Mouse (Mus musculus) heart, embryonic 13.5 days (tissue): ENCODE measurements at regions not wholly inside any gene's neighbourhood (a gene's known extent, or its start where the extent isn't known, plus 50 kb on each side); places are given as distances from the start of the nearest gene placed in this dataset.

Experiments
- ATAC-seq: fragments of 200-750 bp; cut with Nextera tagmentation; 2 replicates; pipeline ENCODE4 v1.8.0; 2017; ENCODE audit warnings: moderate TSS enrichment; ENCODE audit not compliant: insufficient number of reproducible peaks, low FRiP score, low TSS enrichment; ENCODE audit errors: extremely low read depth
- H3K27ac ChIP-seq: fragments of 300-500 bp; sonication (generic); replicated peaks from 2 replicates; pipeline ENCODE4 v1.5.1; 2015; ENCODE audit warnings: moderate library complexity, mild to moderate bottlenecking, inconsistent platforms
- H3K27me3 ChIP-seq: fragments of 300-500 bp; sonication (generic); replicated peaks from 2 replicates; pipeline ENCODE4 v1.6.1; 2015; ENCODE audit warnings: mild to moderate bottlenecking, inconsistent platforms
- H3K36me3 ChIP-seq: fragments of 300-500 bp; sonication (generic); 2 replicates; pipeline ENCODE4 v1.6.1; 2015; ENCODE audit warnings: mild to moderate bottlenecking, inconsistent platforms
- H3K4me1 ChIP-seq: fragments of 300-500 bp; sonication (generic); 2 replicates; pipeline ENCODE4 v1.6.1; 2015; ENCODE audit warnings: inconsistent platforms
- H3K4me2 ChIP-seq: fragments of 300-500 bp; sonication (generic); 2 replicates; pipeline ENCODE4 v1.6.1; 2015; ENCODE audit warnings: inconsistent platforms, mild to moderate bottlenecking, moderate library complexity
- H3K4me3 ChIP-seq: fragments of 300-500 bp; sonication (generic); 2 replicates; pipeline ENCODE4 v1.5.1; 2015; ENCODE audit warnings: moderate library complexity, mild to moderate bottlenecking, inconsistent platforms
- H3K9ac ChIP-seq: fragments of 300-500 bp; sonication (generic); 2 replicates; pipeline ENCODE4 v1.6.1; 2015; ENCODE audit warnings: inconsistent platforms, mild to moderate bottlenecking, moderate library complexity
- H3K9me3 ChIP-seq: fragments of 300-500 bp; sonication (generic); 2 replicates; pipeline ENCODE4 v1.6.1; 2016; ENCODE audit warnings: inconsistent platforms
- WGBS: fragments of 180-500 bp; shearing (Covaris S2); methylation state at CpG from one replicate; pipeline ENCODE4 v1.1.7; 2015; ENCODE audit warnings: mixed read lengths; 5-methylcytosine and 5-hydroxymethylcytosine counted together

DNA sequence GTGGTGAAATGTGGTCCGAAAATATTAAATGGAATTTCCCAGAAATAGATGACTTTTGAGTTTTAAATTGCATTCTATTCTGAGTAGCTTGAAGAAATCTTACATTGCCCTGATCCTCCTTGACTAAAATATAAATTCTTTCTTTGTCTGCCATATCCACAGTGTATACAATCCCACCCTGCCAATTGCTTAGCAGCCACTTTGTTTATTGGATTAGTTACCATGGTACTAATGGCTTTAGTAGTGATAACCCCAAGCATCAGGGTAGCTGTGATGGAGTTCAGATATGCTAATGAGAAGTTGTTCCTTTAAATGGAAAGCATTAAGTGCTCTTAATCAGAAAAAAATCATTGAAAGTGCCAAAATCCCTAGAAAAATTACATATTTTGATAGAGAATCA is 277.4 kb upstream of the Pitrm1 start:
- Histone ChIP-seq H3K36me3 (no peaks in the 10 kb centered on the region), H3K9ac (no peak overlapping the region), H3K9me3 (peaks cover 3% of the 10 kb centered on the region; the same call in 1 of the 2 replicates), H3K27me3 (no peaks in the 10 kb centered on the region), H3K4me2 (no peak overlapping the region), H3K4me1 (no peaks in the 10 kb centered on the region), H3K4me3 (no peak overlapping the region), H3K27ac (no peak overlapping the region)
- no peak for ATAC-seq
- WGBS, result 85% methylated on average over 1 of the region's 1 CpGs

DNA sequence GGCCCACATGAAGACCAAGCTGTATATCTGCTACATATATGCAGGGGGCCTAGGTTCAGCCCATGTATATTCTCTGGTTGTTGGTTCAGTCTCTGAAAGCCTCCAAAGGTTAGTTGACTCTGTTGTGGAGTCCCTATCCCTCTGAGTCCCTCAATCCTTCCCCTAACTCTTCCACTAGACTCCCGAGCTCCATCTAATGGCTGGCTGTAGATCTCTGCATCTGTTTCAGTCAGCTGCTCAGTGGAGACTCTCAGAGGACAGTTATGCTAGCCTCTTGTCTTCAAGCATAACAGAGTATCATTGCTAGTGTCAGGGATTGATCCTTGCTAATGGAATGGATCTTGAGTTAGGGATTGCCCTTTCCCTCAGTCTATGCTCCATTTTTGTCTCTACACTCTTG is 275.0 kb upstream of the Pitrm1 start:
- 67% methylated on average over 1 of the region's 1 CpGs for WGBS
- no peaks in the 10 kb centered on the region for H3K27me3 ChIP-seq
- H3K9ac ChIP-seq, result no peak overlapping the region
- H3K27ac ChIP-seq, result no peak overlapping the region
- ATAC-seq, result no peak
- peaks cover 3% of the 10 kb centered on the region; the same call in 1 of the 2 replicates for H3K9me3 ChIP-seq
- no peaks in the 10 kb centered on the region for H3K36me3 ChIP-seq
- no peak overlapping the region for H3K4me2 ChIP-seq
- no peaks in the 10 kb centered on the region for H3K4me1 ChIP-seq
- H3K4me3 ChIP-seq, result no peak overlapping the region

DNA sequence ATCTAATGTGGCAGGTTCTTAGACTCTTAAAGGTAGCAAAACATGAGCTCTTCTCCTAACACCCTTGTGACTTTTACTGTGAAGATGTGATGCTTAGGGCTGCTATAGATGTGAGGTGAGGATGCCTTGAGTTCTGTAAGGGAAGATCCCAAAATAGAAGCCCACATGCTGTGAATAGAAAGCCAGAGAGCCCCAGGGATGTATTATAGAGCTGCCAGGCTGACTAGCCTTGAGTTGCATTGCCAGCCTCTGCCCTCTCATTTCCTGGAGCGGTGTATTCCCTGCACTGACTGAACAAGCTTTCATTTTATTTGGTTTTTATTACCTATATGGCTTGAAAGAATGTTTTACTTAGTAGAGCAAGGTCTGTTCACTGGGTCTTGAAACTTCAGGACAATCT is 267.9 kb upstream of the Pitrm1 start:
- Histone ChIP-seq H3K27ac (no peak overlapping the region), H3K9me3 (no peaks in the 10 kb centered on the region), H3K36me3 (no peaks in the 10 kb centered on the region), H3K9ac (no peak overlapping the region), H3K27me3 (no peaks in the 10 kb centered on the region), H3K4me1 (no peaks in the 10 kb centered on the region), H3K4me3 (no peak overlapping the region), H3K4me2 (no peak overlapping the region)
- WGBS, result 86% methylated on average over 1 of the region's 1 CpGs
- no peak for ATAC-seq

DNA sequence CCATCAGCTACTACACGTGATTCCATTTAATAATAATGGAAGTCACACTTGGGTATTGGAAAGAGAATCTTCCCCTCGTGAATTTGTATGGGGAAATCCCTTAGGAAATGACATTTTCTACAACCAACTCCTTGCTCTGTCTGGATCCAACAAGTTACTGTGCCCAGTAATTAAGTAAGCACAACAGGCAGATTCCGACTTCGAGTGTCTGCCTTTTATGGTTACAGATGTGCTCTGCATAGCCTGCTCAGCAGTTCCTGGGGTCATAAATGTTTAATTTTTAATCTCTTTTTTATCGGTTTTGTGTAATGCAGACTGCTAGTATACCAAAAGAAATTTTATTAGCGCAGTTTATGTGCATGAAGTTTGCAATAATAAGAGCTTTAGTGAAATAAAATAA is 259.8 kb upstream of the Pitrm1 start:
- no peaks in the 10 kb centered on the region for H3K36me3 ChIP-seq
- WGBS, result 76% methylated on average over 6 of the region's 6 CpGs
- H3K27me3 ChIP-seq, result no peaks in the 10 kb centered on the region
- no peaks in the 10 kb centered on the region for H3K9me3 ChIP-seq
- H3K4me2 ChIP-seq, result no peak overlapping the region
- ATAC-seq, result no peak
- H3K4me3 ChIP-seq, result no peak overlapping the region
- H3K4me1 ChIP-seq, result no peaks in the 10 kb centered on the region
- H3K27ac ChIP-seq, result no peak overlapping the region
- H3K9ac ChIP-seq, result no peak overlapping the region

DNA sequence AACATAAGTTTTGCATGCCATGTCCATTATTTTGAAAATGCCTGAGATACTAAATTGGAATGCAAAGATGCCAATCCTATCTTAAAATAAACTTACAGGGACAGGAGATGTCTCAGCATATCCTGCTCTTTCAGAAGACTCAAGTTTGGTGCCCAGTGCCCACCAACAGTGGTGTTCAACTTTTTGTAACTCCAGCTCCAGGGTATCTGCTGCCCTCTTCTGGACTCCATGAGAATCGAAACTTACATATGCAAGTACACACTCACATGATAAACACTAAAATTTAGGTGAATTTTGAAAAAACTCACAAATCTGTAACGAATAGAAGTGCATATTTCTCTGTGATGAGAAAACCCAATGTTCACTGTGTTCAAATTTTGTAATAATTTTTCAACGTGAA is 255.9 kb upstream of the Pitrm1 start:
- WGBS, result 43% methylated on average over 3 of the region's 3 CpGs
- Histone ChIP-seq H3K9ac (no peak overlapping the region), H3K4me2 (no peak overlapping the region), H3K4me3 (no peak overlapping the region), H3K4me1 (no peaks in the 10 kb centered on the region), H3K27me3 (no peaks in the 10 kb centered on the region), H3K9me3 (no peaks in the 10 kb centered on the region), H3K36me3 (no peaks in the 10 kb centered on the region), H3K27ac (no peak overlapping the region)
- no peak for ATAC-seq

DNA sequence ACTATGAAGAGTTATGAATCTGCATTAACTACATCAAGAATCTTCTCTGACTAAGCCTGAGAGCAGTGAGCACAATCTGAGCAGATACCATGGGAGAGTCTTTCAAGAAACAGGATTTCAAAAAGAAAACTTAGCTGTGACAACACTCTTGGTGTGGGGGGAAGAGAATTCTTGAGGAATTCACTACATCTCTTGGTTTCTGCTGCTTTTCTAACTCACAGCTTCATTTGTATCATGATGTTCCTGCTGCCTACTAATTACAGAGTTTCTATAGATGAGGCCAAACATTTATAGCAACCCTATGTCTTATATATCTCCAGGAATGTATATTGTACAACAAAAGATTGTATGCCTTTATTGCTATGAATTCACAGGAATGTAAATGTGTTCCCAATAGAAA is 242.2 kb upstream of the Pitrm1 start:
- Histone ChIP-seq H3K4me3 (no peak overlapping the region), H3K27me3 (no peaks in the 10 kb centered on the region), H3K27ac (no peak overlapping the region), H3K4me2 (no peak overlapping the region), H3K9ac (no peak overlapping the region), H3K9me3 (no peaks in the 10 kb centered on the region), H3K36me3 (no peaks in the 10 kb centered on the region), H3K4me1 (peaks cover 3% of the 10 kb centered on the region; the same call in 1 of the 2 replicates)
- ATAC-seq, result no peak

DNA sequence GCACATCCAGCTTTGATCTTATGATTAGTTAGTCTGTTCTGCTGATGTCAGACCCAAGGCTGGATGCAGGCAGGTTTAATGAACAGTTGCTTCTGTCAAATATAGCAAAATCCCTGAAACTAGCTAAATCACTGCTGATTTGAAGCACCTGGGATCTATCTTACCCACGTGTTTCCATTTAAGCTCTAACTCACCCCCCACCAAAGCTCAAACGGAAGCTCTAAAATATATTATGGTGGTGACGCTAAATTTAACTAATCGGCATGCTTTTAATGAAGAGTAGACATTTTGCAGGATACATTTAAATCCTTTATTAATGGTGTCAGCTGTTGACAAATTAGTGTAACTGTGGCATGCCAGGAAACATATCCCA is 241.3 kb upstream of the Pitrm1 start:
- WGBS, result 66% methylated on average over 4 of the region's 4 CpGs
- no peaks in the 10 kb centered on the region for H3K36me3 ChIP-seq
- no peak overlapping the region for H3K27ac ChIP-seq
- no peak overlapping the region for H3K9ac ChIP-seq
- peaks cover 3% of the 10 kb centered on the region; the same call in 1 of the 2 replicates for H3K4me1 ChIP-seq
- H3K27me3 ChIP-seq, result no peaks in the 10 kb centered on the region
- H3K4me3 ChIP-seq, result no peak overlapping the region
- no peak overlapping the region for H3K4me2 ChIP-seq
- no peak for ATAC-seq
- H3K9me3 ChIP-seq, result no peaks in the 10 kb centered on the region

DNA sequence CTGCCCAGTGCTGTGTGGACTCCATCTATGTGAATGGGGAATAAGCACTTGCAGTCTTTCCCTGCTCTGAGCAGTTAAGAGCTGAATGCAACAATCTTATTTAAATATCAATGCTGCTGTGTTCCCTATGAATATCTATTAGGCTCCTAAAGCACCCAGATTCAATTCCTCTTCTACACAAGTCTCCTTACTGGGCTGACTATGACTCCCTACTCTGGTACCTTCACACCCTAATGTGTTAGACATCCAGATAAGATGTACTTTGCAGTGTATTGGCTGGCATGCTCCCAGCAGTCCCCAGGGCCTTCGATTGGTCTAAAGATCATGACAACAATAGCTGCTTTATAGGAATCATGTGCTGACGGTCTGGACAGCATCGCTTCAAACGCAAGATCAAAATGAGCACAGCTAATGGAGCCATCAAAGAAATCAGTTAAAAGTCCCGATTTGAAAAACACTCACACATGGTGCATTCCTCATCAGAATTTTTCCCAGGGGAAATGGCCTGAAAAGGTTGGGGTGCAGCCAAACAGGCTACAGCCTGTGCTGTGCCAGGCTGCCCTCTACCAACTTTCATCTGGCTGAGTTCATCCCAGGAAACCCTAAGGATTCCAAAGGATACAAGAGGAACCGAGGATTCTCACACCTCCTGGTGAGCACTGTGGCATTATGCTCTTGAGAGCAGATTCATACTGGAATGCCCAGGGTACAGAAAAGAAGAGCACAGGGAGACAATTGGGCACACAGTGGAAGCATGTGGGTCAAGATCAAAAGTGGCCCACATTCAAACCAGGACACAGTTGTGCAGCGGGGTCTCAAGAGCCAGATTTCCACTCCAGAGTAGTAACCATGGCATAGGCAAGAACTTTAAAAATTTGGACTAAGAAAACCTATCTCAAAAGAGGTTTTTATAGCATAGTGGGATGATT is 240.7 kb upstream of the Pitrm1 start:
- H3K27ac ChIP-seq, result no peak overlapping the region
- 67% methylated on average over 7 of the region's 7 CpGs for WGBS
- no peak for ATAC-seq

DNA sequence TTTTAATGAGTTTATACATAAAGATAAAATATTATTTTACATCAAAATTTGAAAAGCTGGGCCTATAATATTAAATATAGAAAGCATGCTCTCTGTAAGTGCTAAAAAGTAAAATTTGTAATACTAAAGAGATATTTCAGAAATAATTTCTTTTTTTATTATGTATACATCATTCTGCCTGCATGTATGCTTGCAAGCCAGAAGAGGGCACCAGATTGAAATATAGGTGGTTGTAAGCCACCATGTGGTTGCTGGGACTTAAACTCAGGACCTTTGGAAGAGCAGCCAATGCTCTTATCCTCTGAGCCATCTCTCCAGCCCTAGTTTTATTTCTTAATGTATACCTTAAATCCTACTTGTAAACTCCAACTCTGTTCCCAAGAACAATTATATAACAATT is 231.7 kb upstream of the Pitrm1 start:
- Histone ChIP-seq H3K4me1 (no peaks in the 10 kb centered on the region), H3K27ac (no peak overlapping the region), H3K27me3 (no peaks in the 10 kb centered on the region), H3K4me3 (no peak overlapping the region), H3K36me3 (no peaks in the 10 kb centered on the region), H3K9ac (no peak overlapping the region), H3K9me3 (no peaks in the 10 kb centered on the region), H3K4me2 (no peak overlapping the region)
- ATAC-seq, result no peak

More for the DNA sequence above, 240.7 kb upstream of the Pitrm1 start:
- H3K4me2 ChIP-seq, result no peak overlapping the region
- H3K9me3 ChIP-seq, result no peaks in the 10 kb centered on the region
- no peaks in the 10 kb centered on the region for H3K36me3 ChIP-seq
- peaks cover 3% of the 10 kb centered on the region; the same call in 1 of the 2 replicates for H3K4me1 ChIP-seq
- no peaks in the 10 kb centered on the region for H3K27me3 ChIP-seq
- no peak overlapping the region for H3K4me3 ChIP-seq
- no peak overlapping the region for H3K9ac ChIP-seq

DNA sequence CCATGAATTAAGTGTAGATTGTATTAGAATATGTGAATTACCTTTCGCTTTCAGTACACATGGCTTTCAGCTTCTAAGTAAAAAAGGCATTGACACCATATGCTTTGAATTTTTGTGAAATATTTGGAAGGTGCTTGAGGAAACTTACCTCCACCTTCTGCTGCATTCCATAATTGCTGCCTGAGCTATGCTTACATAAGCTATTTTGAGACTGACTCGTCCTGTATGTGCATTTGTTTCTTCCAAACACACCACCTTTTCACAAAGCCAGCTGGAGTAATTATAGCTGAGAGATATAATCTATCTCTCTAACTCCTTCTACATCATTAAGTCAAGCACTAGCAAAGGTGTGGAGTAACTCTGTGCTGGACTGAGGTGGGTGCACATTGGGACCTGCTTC is 224.0 kb upstream of the Pitrm1 start:
- WGBS, result 64% methylated on average over 2 of the region's 2 CpGs

DNA sequence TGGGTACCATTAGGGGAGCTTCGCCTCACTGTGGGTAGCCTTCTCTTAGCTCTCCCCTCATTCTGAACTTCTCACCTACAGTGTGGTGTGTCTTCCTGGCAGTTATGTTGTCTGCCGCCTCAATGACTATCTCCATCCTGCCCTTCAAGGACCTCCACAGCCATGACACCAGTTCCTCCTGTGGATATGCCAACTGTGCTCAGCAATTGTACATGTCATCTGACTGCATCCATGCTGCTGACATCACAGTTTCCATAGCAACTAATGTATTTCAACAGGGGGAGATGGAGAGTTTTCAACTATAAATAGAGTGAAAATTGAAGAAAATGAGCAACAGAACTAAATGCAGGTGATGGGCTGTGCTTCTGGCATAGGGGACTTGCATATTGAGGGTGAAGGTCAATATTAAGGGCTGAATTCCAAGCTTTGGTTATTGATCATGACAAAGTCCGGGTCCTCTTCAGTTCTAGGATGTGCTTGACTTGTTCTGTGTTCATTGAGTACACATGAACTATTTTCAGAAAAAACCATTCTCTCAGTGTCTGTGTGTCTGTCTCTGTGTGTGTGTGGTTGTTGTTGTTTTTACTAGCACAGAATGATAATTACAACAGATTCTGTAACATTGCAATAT is 217.5 kb upstream of the Pitrm1 start:
- no peak overlapping the region for H3K27ac ChIP-seq
- H3K4me2 ChIP-seq, result no peak overlapping the region
- no peak overlapping the region for H3K9ac ChIP-seq
- no peaks in the 10 kb centered on the region for H3K36me3 ChIP-seq
- H3K9me3 ChIP-seq, result no peaks in the 10 kb centered on the region
- H3K27me3 ChIP-seq, result no peaks in the 10 kb centered on the region
- H3K4me3 ChIP-seq, result no peak overlapping the region
- ATAC-seq, result no peak
- no peaks in the 10 kb centered on the region for H3K4me1 ChIP-seq
- WGBS, result 81% methylated on average over 3 of the region's 3 CpGs

More for the DNA sequence above, 224.0 kb upstream of the Pitrm1 start:
- no peak overlapping the region for H3K4me3 ChIP-seq
- H3K9me3 ChIP-seq, result no peaks in the 10 kb centered on the region
- H3K27ac ChIP-seq, result no peak overlapping the region
- no peaks in the 10 kb centered on the region for H3K4me1 ChIP-seq
- ATAC-seq, result no peak
- no peak overlapping the region for H3K9ac ChIP-seq
- no peaks in the 10 kb centered on the region for H3K36me3 ChIP-seq
- no peaks in the 10 kb centered on the region for H3K27me3 ChIP-seq
- H3K4me2 ChIP-seq, result no peak overlapping the region

DNA sequence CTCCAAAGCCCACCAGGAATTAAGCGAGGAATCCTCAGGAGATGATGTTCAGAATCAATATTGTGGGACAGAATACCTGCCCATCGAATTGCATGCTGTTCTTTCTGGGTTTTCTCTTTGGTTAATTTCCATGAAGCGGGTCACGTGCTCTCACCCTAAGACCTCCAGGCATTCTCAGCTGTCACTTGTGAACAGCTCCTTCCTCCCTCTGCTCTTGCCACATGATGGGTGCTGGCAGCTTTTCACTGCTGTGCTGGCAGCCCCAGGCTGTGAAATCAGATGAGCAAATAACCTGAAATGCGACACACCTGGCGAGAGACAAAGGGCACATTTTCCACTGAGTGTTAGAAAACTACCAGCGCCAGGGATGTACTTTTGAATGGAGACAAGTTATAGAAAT is 207.8 kb upstream of the Pitrm1 start:
- 62% methylated on average over 7 of the region's 7 CpGs for WGBS
- Histone ChIP-seq H3K9ac (no peak overlapping the region), H3K9me3 (no peaks in the 10 kb centered on the region), H3K4me2 (no peak overlapping the region), H3K27ac (no peak overlapping the region), H3K27me3 (no peaks in the 10 kb centered on the region), H3K4me3 (no peak overlapping the region), H3K4me1 (peaks cover 14% of the 10 kb centered on the region), H3K36me3 (no peaks in the 10 kb centered on the region)
- no peak for ATAC-seq
